Mouse (Mus musculus) stomach, postnatal 0 days (tissue): ENCODE data around the gene Tsr1.

Experiments used
- CTCF ChIP-seq: IDR thresholded peaks from 2 replicates; pipeline ENCODE4 v1.5.1; 2016; ENCODE audit warnings: antibody characterized with exemption, low read depth, mild to moderate bottlenecking, moderate library complexity
- EP300 ChIP-seq: optimal IDR thresholded peaks from 2 replicates; pipeline ENCODE3; 2016; ENCODE audit warnings: antibody characterized with exemption

DNA sequence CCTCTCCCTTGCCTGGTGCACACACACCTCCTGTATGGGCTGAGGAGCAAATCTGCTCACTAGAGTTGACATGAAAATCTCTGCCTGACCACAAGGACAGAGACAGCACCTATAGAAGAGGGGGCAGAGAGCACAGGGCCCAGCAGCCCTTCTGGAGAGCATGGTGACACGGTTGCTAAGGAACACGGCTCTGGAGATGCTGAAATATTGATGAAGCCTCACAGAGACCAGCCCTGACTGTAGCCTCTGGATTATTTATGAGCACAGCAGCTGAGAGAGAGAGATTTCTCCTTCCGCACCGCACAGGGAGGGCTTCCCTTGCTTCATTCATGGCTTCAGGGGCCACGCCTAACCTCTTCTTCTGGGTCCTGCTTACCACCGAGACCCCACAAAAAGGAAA lies 28.3 kb upstream of the Tsr1 start:
- TF ChIP-seq CTCF (no peak), EP300 (no peak)
